Mouse (Mus musculus): ENCODE results near the gene Dmpk.

GRCm38 (mm10) chr7:19046286-19047069 is 37.2 kb upstream of the Dmpk start:
- TF ChIP-seq POLR2A (IDR thresholded peaks at IDR 0.05; ENCODE audit: low read depth, low read length) (no peak), ZNF384 (IDR thresholded peaks at IDR 0.05; ENCODE audit: low read depth, low read length) (no peak), TCF12 (IDR thresholded peaks at IDR 0.05; ENCODE audit: low read depth, low read length) (no peak), E2F4 (IDR thresholded peaks at IDR 0.05; ENCODE audit: insufficient replicate concordance, low read depth, low read length) (no peak), JUND (conservative IDR thresholded peaks at IDR 0.05; ENCODE audit: low read depth, low read length) (no peak), CTCF (conservative IDR thresholded peaks at IDR 0.05 in 1 of 2, IDR thresholded peaks at IDR 0.05 in 1 of 2; ENCODE audit: low read depth in 2 of 2, low read length in 2 of 2) (no peak), MAFK (IDR thresholded peaks at IDR 0.05; ENCODE audit: insufficient replicate concordance, low read length) (no peak), USF1 (IDR thresholded peaks at IDR 0.05; ENCODE audit: low read depth, low read length) (no peak), POLR2AphosphoS2 (IDR thresholded peaks at IDR 0.05; ENCODE audit: low read depth, low read length) (no peak), CHD1 (IDR thresholded peaks at IDR 0.05; ENCODE audit: low read depth, low read length) (no peak), KAT2A (IDR thresholded peaks at IDR 0.05; ENCODE audit: insufficient replicate concordance, low read length) (no peak), CHD2 (IDR thresholded peaks at IDR 0.05; ENCODE audit: low read length) (no peak)

All from CH12.LX (cell line).